Mouse (Mus musculus): ENCODE data around the gene BC005537.
A peak's percentile ranks its signal among the peaks of the same experiment; 100 is the strongest.
"Not testable (repeated sequence)": the region's sequence is repeated elsewhere in the genome, so short reads cannot be mapped to it uniquely, and the experiment has no call there.

The BC005537 gene

DNA sequence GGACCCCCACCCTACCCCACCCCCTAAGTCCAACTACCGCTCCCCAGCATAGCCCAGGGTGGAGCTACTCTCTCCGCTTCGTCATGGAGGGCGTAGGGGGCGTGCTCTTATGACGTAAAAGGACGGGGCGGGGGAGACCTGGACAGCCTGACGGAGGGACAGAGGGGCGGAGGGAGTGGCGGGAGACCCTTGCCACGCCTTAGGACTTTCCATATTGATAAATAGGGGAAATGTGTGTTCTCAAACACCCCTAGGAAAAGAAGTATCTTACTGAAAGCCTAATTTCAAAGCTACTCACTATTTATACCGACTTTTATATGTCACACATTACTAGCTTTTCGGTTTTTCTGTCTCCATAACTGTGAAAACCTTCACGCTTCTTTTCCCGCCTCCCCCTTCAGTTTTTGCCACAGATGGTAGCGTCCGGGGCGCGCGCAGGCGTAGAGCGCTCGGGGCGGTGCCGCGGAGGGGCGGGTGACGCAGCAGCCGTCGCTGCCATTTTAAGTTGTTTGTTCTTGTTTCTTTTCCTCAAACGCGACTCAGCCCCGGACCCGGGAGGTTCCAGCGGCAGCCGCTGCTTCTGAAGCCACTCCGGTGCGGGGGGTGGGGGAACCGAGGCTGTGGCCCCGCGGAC lies 666 bp upstream of the BC005537 start:
- DNase-seq: peak; percentile 99

DNA sequence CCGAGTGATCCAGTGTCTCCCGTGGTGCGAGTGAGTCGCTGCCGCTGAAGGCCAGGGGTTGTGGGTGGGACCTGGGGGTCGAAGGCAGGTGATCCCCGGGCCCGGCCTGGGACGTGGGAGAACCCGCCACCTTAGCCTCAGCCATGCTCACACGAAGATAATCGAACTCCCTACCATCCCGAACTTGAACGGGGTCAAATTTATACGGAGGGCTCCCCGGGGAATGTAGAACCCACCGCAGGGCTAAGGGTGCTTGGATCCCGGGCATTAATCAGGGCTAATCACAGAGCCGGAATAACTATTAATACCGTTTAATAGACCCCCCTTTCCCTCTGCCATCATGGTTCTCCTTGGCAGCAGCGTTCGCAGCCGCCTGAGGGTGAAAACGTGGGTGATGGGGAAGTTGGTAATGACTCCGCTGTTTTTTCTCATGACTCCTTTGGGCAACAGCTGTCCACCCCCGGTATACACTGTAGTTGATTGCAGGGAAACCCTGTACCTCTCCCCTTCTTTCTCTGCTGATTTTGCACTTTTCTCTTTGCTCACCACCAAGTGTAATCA lies 754 bp downstream of the BC005537 start:
- peak; percentile 58 for DNase-seq

DNA sequence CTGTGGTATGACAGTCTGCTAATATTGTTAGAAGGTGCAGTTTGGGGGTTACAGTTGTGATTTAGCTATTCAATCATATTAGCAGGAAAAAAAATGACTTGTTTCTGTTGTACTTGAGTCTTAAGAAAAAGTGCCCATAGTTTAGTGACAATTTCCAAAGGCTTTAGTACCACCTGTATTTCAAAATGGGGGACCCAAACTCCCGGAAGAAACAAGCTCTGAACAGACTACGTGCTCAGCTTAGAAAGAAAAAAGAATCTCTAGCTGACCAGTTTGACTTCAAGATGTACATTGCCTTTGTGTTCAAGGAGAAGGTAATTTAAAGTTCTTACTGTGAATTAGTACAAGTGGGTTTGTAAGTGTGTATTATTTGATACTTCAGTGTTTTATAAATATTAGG lies 1.7 kb downstream of the BC005537 start:
- no peak for DNase-seq

DNA sequence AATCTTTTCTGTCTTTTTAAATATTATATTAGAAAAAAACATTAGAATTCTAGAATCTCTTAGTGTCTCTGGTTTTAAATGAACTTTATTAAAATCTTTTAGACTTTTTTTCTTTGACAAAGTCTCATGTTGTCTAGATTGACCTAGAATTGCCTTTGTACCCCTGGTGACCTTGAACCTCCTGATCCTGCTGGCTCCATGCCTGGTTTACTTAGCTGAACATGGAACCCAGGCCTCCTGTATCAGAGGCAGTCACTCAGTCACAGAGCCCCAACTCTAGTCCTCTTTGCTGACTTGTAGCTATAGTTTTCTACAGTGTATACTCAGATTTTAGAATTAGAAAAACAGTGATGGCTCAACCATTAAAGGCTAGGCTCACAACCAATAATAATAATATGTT lies 4.6 kb downstream of the BC005537 start:
- no peak for DNase-seq

DNA sequence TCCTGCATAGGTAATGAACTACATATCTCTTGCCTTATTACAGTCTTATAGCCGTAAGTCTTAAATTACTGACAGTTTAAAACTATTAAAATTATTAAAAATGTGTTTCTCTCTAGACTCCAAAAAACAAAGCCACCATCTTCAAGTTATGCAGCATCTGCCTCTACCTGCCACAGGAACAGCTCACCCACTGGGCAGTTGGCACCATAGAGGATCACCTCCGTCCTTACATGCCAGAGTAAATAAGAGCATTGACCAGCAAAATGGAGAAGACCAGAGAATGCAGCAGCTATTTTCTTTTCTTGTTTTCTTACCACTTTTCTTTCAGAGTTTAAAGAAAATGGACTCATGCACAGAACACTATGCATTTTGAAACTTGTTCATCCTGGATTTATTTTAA lies 11.1 kb downstream of the BC005537 start:
- DNase-seq: no peak

DNA sequence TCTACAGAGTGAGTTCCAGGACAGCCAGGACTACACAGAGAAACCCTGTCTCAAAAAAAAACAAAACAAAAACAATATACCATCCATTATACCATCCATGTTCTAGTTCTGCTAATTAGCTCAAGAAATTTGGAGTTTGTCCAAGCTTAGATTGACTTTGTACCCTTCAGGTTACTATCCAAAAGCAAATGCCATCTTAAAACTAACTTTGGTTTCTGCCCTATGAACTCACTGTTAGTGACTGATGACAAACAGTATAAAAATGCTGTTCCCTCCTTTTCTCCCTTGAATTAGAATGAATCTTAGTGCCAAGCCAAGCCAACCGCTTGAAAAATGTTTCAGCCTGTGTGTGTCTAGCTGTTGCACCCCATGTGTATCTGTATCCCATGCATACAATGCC lies 13.2 kb downstream of the BC005537 start:
- no peak for DNase-seq

DNA sequence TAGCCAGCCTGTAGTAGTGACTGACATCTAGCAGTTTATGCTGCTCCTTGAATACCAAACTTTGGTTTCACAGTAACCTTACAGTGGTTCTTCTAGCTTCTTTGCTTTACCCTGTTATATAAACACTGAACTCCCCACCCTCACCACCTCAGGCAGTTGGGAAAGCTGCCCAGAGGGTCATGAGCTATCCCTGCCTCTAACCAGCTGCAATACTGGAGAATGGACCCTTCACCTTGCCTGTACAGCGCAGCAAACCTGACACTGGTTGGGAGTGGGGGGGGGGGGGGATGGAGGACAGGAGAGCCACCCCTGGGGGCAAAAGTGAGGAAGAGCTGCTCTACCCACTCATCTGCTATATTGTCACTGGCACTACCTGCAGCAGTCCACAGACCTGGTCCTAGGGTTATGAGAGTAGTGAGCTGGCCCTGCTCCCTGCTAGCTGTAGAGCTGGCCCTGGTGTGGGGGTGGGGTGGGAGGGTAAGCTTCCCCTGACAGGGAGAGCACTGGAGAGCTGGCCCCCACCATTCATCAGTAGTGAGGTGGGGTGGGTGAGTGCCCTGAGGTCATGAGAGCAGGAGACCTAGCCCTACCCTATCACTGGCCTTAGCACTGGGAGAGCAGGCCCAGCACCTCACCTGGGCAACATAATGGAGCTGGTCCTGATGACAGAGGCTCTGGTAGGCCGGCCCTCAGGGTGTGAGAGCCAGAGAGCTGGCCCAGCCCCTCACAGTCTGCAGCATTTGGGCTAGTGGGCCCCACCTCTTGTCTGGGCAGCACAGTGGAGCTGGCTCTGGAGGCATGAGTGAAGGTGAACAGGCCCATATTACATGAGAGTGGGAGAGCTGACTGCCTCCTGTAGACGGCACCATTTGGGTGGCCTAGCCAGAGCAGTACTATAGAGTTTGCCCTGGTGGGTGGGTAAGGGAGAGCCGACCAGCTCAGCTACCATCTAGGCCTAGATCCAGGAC lies 15.0 kb downstream of the BC005537 start:
- no peak for DNase-seq

DNA sequence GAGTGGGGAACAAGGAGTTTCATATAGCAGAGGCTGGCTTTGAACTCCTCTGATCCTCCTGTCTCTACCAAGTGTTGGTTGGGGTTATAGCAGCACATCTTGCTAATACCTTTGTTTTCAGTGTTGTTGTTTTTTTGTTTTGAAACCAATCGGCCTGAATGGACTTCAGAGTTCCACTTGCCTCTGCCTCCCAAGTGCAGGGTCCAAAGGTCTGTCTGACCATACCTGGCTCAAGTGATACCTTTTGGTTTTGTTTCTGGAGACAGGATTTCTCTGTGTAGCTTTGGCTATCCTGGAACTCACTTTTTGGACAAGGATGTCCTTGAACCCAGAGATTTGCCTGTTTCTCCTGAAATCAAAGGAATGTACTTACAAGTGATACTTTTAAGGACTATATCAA lies 18.5 kb downstream of the BC005537 start:
- DNase-seq: no peak

DNA sequence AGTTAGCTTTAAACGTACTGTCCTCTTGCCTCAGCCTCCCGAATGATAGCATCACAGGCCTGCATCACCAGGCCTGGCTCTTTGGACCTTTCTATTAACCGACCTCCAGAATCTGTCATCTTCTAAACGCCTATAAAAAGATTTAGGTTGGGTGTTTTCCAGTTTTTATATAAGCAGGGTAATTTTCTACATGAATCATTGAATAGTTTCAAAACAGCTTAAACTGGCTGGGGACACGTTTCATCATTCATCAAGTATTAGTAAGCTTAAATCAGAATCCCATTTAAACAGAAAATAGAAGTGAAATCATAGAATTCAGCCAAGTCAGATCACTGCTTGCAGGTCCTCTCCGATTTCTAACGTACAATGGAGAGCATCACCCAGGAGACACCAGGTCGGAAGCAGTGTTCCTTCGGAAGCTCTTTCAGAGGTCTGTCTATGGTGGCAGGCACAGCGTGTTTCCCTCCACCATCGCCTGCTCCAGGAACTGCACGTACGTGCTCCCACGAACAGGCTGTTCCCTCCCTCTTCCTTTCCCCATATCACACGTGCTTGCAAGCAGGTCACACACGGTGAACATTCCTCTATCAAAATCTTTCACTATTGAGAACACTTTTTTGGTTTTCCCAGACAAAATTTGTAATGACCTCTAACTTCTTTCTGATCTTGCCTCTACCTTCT lies 21.3 kb downstream of the BC005537 start:
- no peak for DNase-seq

DNA sequence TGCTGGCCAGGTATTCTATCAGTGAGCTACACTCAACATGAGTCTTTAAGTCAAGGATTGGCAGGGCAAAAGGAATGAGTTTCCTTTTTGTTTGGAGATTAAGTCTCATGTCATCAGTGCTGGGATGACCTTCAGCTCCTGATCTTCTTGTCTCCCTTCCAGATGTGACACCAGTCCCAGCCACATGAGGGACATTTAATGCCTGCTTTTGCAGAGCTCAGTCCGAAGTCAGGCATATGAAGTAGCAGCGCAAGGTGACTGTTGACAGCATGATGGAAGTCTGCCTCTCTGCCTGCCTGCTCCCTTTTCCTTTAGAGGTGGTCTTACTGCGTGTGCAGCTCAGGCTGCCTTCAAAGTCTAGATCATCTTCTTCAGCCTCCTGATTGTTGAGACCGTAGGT lies 23.2 kb downstream of the BC005537 start:
- DNase-seq: no peak

DNA sequence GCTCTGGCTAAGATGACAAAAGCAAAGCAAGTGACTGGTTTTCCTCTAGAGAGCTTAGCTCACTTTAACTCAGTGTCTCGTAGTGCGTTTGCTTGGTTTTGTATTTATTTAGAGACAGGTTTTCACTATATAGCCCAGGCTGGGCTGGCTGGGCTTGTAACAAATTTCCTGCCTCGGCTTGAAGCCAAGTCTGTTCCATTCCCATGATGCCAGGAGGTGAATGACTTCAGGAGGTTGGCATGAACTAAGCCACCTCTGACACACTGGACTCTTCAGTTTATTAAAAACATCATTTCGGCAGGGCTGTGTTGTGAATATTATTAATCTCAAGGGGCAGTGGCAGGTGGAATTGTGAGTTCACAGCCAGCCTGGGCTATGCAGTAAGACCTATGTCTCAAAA lies 24.1 kb downstream of the BC005537 start:
- DNase-seq: no peak

DNA sequence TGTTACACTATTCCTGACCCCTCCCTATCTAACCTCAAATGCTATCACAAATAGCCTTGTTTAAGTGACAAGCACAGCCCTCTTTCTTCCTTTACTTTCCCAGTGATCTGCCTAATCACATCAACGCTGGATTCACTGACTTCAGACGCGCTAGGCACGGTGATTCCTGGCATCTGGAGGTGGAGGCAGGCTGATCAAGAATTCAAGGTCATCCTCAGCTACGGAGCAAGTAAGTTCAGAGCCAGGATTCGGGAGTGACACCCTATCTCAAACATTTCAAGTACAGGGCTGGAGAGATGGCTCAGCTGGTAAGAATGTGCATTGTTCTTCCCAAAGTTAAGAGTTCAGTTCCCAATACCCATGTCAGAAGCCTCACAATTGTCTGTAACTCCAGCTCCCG lies 24.7 kb downstream of the BC005537 start:
- no peak for DNase-seq

DNA sequence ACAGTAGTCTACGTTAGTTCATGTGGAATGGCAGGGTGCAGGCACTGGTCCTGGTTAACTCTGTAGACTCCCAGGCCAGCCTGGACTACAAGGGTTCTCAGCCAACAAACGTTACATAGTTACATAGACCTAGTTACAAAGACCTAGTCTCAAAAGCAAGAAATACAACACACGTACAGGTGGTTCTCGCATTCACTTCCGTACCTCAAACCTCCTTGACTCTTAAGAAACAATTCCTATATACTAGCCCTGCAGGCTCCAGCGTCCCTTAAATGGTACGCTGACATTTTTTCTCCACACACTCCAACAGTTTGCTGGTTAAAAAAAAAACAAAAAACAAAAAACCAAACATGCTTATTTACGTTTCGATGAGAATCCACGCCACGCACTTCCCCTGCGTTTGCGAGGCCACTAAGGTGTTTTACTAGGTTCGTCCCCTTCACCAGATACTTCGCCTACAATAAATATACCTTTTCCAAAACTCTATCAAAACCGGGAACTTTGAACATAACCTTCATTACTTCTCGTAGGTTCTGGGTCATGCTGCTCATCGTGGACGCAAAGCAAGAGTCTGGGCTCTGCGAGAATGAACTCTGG lies 29.4 kb downstream of the BC005537 start:
- no peak for DNase-seq

DNA sequence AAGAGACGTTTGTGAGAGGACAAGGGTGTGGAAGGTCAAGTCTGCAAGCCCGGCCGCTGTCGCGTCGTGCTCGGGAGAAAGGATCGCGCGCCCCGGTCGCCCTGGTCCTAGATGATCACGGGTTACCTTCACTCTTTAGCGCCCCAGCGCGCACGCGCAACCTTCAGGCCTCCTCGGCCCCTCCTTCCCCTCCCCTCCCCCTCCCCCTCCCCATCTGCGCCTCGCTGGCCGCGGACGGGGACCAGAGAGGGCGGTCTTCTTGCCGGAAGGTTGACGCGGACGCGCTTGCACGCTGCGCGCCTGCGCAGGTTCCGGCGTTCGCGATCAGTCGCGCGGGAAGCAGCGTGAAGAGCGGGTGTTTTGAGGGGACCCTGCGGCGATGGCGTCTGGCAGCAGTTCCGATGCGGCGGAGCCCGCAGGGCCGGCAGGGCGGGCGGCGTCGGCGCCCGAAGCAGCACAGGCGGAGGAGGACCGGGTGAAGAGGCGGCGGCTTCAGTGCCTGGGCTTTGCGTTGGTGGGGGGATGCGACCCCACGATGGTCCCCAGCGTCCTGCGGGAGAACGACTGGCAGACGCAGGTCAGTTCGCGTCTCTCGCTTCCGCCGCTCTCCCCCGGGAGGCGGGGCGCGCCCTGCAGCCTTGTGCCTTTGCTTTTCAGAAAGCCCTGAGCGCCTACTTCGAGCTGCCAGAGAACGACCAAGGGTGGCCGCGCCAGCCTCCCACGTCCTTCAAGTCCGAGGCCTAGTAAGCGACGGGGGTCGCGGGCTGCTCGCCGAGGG lies 30.1 kb downstream of the BC005537 start, which contains the start of the genes Acot13 and Tdp2:
Gene Acot13, minus strand, starts transcription at position 188 of the 778 bp plus-strand sequence.
Gene Tdp2, plus strand, starts transcription at position 327 of the 778 bp plus-strand sequence.
- peak; percentile 95 for DNase-seq

DNA sequence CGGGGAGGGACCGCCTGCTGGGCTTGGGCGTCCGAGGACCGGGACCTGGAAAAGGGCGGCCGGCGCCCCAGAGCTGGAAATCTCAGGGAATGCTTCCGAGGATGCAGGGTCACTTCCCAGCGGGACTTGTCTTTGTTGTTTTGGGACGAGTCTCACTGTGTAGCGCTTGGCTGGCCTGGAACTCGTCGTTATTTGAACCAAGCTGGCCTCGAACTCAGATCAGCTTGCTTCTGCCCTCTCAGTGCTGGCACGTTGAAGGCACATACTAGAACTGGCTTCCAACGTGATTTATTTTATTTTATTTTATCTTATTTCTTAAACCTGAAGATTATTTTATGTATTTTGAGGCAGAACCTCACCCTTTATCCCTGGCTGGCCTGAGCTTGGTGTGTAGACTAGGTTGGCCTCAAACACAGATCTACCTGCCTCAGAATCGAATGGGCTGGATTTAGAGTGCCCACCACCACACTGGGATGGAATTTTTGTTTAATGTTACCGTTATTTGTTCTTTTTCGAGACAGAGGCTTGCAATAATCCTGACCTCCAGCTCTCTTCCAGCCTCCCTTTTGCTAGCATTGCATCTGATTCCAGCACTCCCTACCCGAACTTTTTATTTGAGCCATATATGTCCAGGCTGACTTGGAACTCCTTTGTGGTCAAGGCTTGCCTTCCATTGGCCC lies 30.8 kb downstream of the BC005537 start:
- DNase-seq: no peak

DNA sequence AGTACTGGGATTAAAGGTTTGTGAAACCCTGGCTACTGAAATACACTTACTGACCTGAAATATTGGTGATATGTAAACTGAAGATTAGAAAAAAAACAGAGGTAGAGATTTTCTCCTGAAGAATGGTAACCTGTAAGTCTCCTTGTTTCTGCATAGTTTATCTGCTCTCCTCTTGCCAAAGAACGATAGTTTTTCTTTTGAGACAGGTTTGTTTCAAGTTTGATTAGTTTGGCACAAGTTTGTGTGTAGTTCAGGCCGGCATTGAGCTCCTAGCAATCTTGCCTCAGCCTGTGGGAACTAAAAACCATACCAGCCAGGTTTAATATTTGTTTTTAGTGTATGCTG lies 31.3 kb downstream of the BC005537 start:
- no peak for DNase-seq

DNA sequence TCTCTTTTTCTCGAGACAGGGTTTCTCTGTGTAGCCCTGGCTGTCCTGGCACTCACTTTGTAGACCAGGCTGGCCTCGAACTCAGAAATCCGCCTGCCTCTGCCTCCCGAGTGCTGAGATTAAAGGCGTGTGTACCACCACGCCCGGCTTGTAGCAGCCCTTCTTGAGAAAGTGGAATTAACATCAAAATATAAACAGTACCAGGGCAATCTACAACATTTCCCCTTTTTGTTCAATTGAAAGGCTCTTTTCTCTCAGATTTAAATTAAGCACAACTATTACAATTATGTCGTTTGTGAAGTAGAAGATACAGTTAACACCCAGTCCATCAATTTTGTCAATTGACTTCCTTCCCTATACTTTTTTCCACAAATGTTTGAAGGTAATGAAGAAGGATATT lies 36.3 kb downstream of the BC005537 start:
- not testable (repeated sequence) for DNase-seq

DNA sequence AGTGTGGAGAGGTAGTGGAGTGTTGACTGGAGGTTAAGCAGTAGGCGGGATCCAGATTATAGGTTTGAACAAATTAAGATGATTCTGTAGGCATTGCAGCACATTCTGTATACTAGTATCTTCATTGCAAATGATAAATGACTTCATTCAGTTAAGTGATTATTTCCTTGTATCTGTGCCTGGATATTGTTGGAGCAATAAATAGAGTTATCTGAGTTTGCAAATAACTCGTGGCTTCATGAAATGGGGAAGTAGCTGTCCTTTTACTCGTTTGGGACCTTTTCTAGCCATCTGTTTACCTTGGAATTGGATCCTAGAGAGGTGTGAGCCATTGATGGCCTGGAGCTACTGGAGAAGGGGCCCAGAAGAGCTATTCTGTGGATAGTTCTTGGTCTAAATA lies 38.4 kb downstream of the BC005537 start:
- DNase-seq: no peak

DNA sequence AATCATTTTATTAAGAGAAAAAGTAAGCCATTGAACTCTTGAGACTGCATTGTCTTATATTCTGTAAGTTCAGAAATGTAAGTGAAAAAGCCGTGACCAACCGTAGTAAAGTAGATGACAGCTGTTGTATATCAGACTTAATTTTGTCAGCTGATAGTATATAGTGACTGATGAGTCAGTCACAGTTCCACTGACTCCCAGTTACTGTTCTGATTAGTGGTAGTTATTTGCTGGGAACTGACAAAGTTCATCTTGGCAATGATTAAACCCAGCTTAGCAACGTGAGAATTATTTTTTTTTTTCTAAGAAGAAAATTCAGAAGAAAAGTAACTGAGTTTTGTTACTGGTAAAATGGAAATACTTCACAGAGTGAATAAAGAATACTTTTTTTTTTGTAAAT lies 40.2 kb downstream of the BC005537 start:
- DNase-seq: no peak

DNA sequence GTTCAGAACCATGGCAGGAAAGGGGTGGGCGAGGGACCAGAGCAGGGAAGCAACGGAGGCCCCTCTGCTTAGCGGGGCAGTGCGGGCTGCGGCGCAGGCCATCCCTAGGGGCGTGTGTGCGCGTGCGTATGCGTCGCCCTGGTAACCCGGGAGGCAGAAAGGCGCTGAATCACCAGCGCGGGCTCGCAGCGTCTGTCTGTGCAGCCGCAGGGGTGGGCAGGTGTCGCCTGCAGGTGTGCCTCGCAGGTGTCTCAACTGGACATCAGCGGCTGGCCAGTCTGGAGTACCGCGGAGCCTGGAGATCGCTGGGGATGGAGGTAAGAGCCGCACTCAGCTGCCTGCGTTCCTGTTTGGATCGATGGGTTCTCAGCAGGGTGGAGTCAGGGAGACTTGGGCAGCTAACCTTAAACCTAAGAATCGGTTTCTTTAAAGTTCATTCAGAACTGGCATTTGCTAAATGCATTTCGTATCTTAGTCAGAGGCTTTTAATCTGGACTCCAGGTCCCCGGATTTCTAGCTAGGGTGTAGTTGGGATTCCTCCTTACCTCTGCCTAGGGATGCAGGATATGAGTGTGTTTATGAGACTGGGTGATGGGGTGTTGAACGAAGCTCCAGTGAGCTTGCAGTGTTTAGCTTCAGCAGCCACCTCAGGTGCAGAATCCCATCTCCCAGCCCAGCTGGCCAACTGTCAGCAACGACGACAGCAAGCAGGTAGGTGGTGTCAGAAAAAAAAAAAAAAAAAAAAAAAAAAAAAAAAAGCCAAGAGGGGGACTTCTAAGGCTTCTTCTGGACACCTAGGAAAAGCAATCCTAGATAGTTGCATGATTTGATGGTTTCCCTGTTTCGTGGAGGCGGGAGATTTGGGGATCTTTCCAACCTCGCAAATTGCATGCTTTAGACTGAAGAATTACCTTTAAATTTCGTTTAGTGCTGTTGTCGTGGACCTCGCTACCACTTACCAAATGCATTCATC lies 43.8 kb downstream of the BC005537 start, which contains the start of gene D130043K22Rik:
Gene D130043K22Rik, plus strand, starts transcription at position 153 of the 973 bp plus-strand sequence.
- DNase-seq: peak; percentile 61
